Mouse (Mus musculus) cerebellum, adult 8-10 months (tissue): ENCODE measurements around the gene Btbd9.

Experiments used
- DNase-seq: peaks from one replicate; pipeline ENCODE4 v3.0.0; 2022

The Btbd9 gene

GRCm38 (mm10) chr17:30597786-30598185, 21.5 kb upstream of the Btbd9 start:
- DNase-seq, result no peak

DNA sequence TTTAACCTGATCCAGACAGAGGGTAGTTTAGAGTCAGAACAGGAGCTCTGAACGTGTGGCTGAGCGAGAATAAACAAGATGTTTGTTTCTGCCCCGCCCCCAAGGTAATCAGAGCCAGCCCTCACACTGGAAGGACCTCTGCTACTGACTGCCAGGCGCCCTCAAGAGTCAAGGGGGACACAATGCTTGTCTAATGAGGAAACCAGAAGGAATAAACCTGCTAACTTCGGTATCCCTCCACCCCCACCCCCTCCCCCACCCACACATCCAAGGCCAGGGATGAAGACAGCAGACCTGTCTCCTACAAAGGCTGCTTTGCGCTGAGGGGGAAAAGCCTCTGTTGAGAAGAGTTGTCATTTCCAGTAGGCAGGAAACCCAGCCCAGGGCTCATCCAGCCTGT, 18.6 kb upstream of the Btbd9 start:
- DNase-seq, result no peak

- DNase-seq, result no peak
Measured at GRCm38 (mm10) chr17:30594407-30594806, 18.1 kb upstream of the Btbd9 start.

GRCm38 (mm10) chr17:30590417-30591198, 14.3 kb upstream of the Btbd9 start:
- DNase-seq, result peak; percentile 68

GRCm38 (mm10) chr17:30583258-30584001, 7.1 kb upstream of the Btbd9 start:
- DNase-seq, result no peak

DNA sequence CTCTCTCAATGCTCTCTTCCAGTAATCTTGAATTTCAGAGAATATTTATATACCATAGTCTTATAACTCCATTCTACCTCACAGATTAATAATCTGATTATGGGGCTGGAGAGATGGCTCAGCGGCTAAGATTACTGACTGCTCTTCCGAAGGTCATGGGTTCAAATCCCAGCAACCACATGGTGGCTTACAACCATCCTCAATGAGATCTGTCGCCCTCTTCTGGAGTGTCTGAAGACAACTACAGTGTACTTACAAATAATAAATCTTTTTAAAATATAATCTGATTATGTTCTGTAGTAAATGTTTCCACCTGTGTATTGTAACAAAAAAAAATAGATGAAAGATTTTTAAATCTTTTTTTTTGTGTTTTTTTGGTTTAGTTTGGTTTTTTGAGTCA, 6.0 kb upstream of the Btbd9 start:
- no peak for DNase-seq

DNA sequence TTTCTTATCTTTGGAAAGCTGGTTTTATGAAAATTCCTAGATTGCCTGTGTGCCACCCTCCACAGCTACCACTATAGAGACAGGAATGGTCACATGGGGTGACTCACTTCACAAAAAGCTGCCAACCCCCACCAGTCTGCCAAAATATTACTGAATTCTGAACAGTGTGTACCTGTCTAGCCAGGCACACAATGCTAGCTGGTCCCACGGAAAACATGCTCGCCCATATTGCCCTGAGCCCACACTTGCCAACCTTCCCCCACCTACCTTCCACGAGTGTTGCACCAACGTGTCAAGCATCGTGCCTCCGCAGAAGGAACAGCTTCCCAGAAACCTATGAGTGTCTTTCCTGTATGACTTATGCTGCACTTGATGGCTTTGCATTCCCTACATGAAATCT, 4.9 kb upstream of the Btbd9 start:
- DNase-seq, result no peak

- no peak for DNase-seq
Measured at GRCm38 (mm10) chr17:30580781-30581180, 4.5 kb upstream of the Btbd9 start.

DNA sequence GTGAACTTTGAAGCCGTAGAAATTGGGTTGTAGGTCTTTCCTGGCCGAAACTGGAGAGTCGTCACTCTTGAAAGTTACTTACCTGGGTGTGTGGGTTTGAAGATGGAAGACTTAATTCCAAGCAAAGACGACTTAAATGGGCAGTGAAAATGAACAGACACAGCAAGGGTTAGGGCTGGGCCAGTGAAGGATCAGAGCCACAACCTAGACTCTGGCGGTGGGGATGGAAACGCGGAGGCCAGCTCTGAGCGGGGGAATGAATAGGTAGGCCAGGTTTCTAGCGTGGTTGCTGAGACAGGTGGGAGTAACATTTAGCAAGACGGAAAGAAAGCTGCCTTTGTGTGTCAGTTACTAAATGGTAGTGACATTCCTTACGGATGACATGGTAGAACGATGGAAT, 658 bp upstream of the Btbd9 start:
- DNase-seq, result no peak

- peak; percentile 62 for DNase-seq
Measured at GRCm38 (mm10) chr17:30575121-30575904, 975 bp downstream of the Btbd9 start.

GRCm38 (mm10) chr17:30574783-30575075, 1.6 kb downstream of the Btbd9 start:
- DNase-seq, result no peak

DNA sequence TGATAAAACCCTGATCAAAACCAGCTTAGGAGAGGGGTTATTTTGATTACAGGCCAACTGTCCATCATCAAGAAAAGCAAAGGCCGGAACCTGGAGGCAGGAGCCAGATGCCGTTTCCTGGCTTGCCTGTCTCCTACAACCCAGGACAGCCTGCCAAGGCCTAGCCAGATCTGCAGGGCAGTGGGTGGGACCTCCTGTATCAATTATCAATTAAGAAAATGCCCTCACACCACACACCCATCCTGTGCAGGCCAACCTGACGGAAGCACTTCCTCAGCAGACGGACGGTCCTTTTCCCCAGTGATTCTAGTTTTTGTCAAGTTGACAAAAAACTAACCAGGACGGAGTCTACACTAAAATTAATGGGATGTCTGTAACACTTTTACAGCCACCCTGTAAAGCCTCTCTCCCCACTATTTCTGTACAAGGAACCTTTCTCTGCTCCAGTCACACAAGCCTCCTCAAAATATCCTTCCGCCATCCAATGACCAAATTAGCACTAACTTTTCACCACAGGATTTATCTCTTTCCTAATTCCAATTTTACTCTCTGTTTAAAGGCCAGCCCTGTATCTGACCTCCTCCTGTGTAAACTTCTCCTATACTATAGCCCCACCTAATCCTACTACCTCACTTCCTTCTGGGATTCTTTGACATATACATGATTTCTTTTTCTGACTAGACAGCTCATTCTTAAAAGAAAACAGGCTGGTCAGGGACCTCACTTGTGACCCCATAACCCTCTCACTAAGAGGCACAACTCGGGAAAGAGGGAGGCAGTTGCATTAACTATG, 2.1 kb downstream of the Btbd9 start:
- no peak for DNase-seq

DNA sequence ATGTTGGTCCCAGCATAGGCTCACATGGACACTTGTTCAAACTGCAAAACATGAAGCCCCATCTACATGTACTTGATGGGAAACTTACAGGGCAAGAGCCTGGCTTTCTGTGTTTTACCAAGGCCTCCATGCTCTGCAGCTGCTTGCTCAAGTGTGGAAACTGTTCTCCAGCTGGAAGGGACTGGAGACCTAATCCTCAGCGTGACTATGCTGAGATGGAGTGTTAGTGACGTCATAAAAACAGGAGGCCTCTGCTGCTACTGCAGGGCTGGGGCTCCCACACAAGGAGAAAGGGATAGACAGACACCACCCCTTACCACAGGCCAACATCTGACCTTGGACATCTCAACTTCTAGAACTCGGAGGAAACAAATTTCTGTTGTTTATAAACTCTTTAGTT, 5.3 kb downstream of the Btbd9 start:
- no peak for DNase-seq

DNA sequence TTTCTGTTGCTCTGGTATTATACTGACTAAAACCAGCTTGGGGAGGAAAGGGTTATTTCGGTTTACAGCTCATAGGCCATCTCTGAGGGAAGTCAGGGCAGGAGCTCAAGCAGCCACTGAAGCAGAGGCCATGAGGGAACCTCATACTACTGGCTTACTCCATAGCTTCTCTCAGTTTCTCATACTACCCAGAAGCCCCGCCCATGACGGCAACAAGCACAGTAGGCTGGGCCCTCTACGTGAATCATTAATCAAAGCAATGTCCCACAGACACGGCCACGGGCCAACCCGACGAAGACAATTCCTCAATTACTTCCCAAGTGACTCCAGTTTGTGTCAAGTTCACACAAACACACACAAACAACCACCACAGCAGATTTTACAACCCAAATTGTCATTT, 6.1 kb downstream of the Btbd9 start:
- no peak for DNase-seq

GRCm38 (mm10) chr17:30568473-30568872, 7.8 kb downstream of the Btbd9 start:
- DNase-seq, result no peak

GRCm38 (mm10) chr17:30564971-30565370, 11.3 kb downstream of the Btbd9 start:
- DNase-seq, result no peak

DNA sequence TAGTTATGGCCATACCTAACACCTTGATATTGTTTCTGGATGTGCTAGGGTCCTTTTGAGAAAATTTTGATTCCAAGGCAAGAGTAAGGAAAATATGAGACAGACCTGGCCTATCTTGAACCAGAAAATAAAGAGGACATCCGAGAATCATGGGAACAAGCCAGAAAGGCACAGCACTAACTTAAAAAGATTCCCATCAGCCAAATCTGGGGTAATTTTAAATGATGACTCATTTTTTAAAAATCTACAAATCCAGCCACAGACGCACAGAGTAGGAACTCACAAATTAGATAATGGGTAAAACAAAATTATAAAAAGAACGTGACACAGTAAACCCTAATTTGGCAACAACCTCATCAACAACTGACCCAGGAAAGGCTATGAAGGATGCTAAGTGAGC, 11.9 kb downstream of the Btbd9 start:
- DNase-seq, result no peak

DNA sequence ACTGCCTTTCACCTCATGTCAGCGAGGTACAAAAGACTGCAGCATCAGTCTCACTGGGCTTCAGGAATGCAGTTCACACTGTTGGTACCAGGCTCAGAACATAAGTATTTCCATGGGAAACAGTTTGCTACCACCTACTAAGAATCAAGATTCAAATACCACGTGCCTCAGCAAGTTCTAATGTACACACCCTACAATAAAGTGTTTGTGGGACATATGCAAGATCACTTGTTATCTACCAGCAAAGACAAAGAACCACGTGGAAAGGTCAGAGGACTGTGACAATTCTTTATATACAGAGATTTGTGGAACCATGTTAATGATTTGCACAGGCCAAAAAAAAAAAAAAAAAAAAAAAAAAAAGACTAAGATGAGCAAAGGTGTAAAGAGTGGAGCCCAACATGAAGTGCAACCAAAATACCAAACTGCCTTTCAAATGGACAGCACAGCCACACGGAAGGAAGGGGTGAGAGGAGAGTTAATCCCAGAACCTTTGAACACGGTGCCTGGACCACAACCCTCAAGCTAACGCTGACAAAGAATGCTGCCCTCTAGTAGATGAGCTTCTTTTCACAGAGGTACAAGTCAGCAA, 12.7 kb downstream of the Btbd9 start:
- DNase-seq, result no peak

DNA sequence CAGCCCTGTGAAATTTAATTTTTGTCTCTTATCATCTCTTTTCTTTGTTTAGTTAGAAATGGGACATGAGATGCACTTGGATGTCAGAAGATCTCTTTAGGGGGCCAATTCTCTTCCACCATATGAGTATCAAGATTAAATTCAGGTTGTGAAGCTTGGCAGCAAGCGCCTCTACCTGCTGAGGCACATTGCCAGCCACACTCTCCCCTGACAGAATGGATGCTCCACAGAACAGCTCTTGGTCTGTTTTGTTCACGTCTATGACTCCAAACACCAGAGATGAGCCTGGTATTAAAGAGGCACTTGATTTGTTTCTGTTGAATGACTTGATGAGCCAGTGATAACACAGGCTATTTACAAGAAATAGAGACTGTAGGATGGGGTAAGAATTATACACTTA, 13.5 kb downstream of the Btbd9 start:
- peak; percentile 42 for DNase-seq

- peak; percentile 52 for DNase-seq
Measured at GRCm38 (mm10) chr17:30559536-30559935, 16.8 kb downstream of the Btbd9 start.

DNA sequence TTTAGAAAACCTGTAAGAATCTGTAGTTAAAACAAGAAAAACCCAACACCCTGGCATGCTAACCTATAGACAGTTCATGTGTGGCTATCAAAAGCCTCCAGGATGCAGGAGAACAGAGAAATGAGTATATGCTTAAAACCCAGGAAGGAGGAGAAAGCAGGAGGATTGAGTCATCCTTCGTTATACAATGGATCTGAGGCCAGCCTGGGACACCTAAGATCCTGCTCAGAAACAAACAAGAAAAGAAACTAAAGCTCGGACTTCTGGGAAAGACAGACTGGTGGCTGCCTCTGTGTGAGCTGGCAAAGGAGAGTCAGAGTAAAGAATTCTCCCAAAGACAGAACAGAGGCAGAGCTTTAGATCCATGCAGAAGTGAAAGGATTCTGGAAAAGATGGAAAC, 17.7 kb downstream of the Btbd9 start:
- DNase-seq, result no peak

DNA sequence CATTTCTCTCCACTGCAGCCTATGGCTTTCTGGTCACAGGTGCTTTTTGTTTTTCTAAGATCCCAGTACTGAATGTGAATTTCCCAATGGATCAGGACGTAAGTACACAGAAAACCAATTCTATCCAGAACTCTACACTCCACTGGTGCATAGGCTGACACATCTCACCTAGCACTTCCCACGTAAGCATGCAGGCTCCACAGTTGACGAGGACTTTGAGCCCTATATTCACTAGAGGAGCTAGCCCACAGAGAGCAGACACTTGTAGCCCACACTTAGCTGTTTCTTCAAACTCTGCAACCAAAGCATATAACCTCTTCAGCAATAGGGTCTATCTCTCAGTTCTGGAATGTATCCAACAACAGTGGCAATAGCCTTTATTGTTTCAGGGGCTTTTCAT, 19.8 kb downstream of the Btbd9 start:
- no peak for DNase-seq
